Mouse (Mus musculus) heart, embryonic 11.5 days (tissue): ENCODE data around the gene Arhgap24. TPM values are rescaled to one million over a fixed set of nuclear protein-coding genes. Genes with fewer than 3 reads are reported as not detected.

Experiments
- ATAC-seq: fragments of 200-750 bp; cut with Nextera tagmentation; replicated peaks from 2 replicates; pipeline ENCODE4 v1.8.0; 2017; ENCODE audit warnings: moderate library complexity; ENCODE audit not compliant: insufficient number of reproducible peaks, low FRiP score, low TSS enrichment
- H3K27ac ChIP-seq: fragments of 300-500 bp; sonication (generic); 2 replicates; pipeline ENCODE4 v1.5.1; 2014; ENCODE audit warnings: mild to moderate bottlenecking, low read depth, low read length
- H3K27me3 ChIP-seq: fragments of 300-500 bp; sonication (generic); 2 replicates; pipeline ENCODE4 v1.6.1; 2014; ENCODE audit warnings: mild to moderate bottlenecking, low read length, mixed read lengths; ENCODE audit not compliant: control insufficient read depth, insufficient read depth
- H3K36me3 ChIP-seq: fragments of 300-500 bp; sonication (generic); 2 replicates; pipeline ENCODE4 v1.6.1; 2014; ENCODE audit warnings: mild to moderate bottlenecking, low read length, moderate library complexity, mixed read lengths; ENCODE audit not compliant: control insufficient read depth, insufficient read depth
- H3K4me1 ChIP-seq: fragments of 300-500 bp; sonication (generic); 2 replicates; pipeline ENCODE4 v1.6.1; 2014; ENCODE audit warnings: low read length; ENCODE audit not compliant: control insufficient read depth, insufficient read depth
- H3K4me2 ChIP-seq: fragments of 300-500 bp; sonication (generic); 2 replicates; pipeline ENCODE4 v1.6.1; 2014; ENCODE audit warnings: mild to moderate bottlenecking, moderate library complexity
- H3K4me3 ChIP-seq: fragments of 300-500 bp; sonication (generic); 2 replicates; pipeline ENCODE4 v1.5.1; 2014; ENCODE audit warnings: low read depth, low read length
- H3K9ac ChIP-seq: fragments of 300-500 bp; sonication (generic); 2 replicates; pipeline ENCODE4 v1.6.1; 2014; ENCODE audit warnings: mild to moderate bottlenecking, low read depth, low read length, moderate library complexity
- H3K9me3 ChIP-seq: fragments of 300-500 bp; sonication (generic); replicated peaks from 2 replicates; pipeline ENCODE4 v1.6.1; 2016; ENCODE audit warnings: low read length; ENCODE audit not compliant: control insufficient read depth
- WGBS: fragments of 180-500 bp; shearing (Covaris S2); extraction: QIAGEN DNeasy Blood & Tissue Kit; methylation state at CpG from one replicate; pipeline ENCODE4 v1.1.7; 2014; ENCODE audit not compliant: insufficient replicate concordance; 5-methylcytosine and 5-hydroxymethylcytosine counted together
- polyA plus RNA-seq: library from polyadenylated mRNA; unstranded; fragments of >200 nt; fragmentation: Nextera tagmentation; extraction: Ambion mirVana; gene quantifications from 2 replicates; pipeline ENCODE4 v1.2.1, GENCODE M21; 2014

Arhgap24 gene
- polyA plus RNA-seq, 1 experiment from 2014 or later: 6.2 TPM

DNA sequence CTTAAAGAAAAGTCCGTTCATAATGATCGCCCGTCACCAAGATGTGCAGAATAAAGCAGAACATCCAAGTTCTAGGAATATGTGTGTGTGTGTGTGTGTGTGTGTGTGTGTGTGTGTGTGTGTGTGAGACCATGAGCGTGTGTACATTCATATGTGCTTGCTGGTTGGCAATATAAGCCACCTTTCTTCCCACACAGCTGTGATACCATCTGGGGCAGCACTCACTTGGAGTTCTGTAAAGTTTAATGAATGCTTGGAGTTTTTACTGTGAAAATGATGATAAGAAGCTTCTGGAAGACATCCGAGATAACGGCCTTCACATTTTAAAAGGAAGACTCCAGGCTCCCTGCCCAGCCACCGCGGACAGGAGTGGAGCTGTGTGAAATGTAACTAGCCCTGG, 465.4 kb downstream of the Arhgap24 start:
- WGBS: 59% methylated on average over 8 of the region's 8 CpGs
- Histone ChIP-seq H3K4me2 (no peak overlapping the region; the same call in 1 of the 2 replicates), H3K27ac (no peak overlapping the region), H3K9me3 (no peaks in the 10 kb centered on the region), H3K27me3 (no peaks in the 10 kb centered on the region), H3K4me3 (no peak overlapping the region), H3K36me3 (no peaks in the 10 kb centered on the region), H3K9ac (no peak overlapping the region), H3K4me1 (no peaks in the 10 kb centered on the region)
- no peak for ATAC-seq

DNA sequence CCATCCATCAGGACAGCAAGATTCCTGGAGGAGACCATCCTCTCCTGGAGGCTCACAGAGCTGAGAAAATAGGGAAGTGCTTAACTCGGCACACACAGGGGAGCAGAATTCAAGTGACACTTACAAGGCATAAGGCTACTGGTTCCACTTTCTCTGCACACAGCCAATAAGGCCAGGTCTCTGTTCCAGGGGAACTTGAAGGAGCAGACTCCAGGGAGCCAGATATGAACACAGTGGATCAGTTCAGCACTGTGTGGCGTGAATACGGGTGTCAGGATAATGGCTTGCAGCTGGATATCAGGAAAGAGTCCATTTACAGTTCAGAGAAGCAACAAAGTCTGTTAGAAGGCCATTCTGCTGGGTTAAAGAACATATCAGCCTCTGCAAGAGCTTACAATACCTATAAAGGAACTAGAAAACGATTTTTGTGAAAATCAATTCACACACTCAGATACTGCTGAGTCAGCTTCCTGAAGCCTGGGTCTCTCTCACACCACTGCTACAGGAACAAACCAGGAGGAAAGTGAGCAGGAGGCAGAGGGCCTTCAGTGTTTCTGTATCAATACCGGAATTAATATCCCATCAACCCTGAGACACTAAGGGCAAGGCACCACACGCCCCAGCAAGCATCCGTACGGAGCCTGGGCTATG, 466.0 kb downstream of the Arhgap24 start:
- ATAC-seq: no peak
- Histone ChIP-seq H3K9ac (no peak overlapping the region), H3K36me3 (no peaks in the 10 kb centered on the region), H3K27ac (no peak overlapping the region), H3K27me3 (no peaks in the 10 kb centered on the region), H3K9me3 (no peaks in the 10 kb centered on the region), H3K4me1 (no peaks in the 10 kb centered on the region), H3K4me2 (no peak overlapping the region; the same call in 1 of the 2 replicates), H3K4me3 (no peak overlapping the region)
- WGBS: 62% methylated on average over 8 of the region's 8 CpGs
